Mouse (Mus musculus): ENCODE results near the gene Foxc1.

GRCm38 (mm10) chr13:31854000-31854399 is 47.6 kb downstream of the Foxc1 start:
- TF ChIP-seq EP300 (IDR thresholded peaks at IDR 0.05; ENCODE audit: low read depth) = no peak
- no peak for TF ChIP-seq CTCF (IDR thresholded peaks at IDR 0.05; ENCODE audit: low read depth)

All from liver, embryonic 14.5 days (tissue).